Mouse (Mus musculus) bone marrow, adult 2 months (tissue): Measurements from ENCODE around the gene Dnajb8.

Experiments
- CTCF ChIP-seq: fragments of 200-500 bp; IDR thresholded peaks from 2 replicates; pipeline ENCODE4 v1.5.1; 2011; ENCODE audit warnings: low read length, control low read depth; ENCODE audit not compliant: control insufficient read depth, insufficient read depth
- POLR2A ChIP-seq: fragments of 200-500 bp; IDR thresholded peaks from 2 replicates; pipeline ENCODE4 v1.6.1; 2011; ENCODE audit warnings: low read depth, mild to moderate bottlenecking, control low read depth, low read length, borderline replicate concordance; ENCODE audit not compliant: control insufficient read depth

DNA sequence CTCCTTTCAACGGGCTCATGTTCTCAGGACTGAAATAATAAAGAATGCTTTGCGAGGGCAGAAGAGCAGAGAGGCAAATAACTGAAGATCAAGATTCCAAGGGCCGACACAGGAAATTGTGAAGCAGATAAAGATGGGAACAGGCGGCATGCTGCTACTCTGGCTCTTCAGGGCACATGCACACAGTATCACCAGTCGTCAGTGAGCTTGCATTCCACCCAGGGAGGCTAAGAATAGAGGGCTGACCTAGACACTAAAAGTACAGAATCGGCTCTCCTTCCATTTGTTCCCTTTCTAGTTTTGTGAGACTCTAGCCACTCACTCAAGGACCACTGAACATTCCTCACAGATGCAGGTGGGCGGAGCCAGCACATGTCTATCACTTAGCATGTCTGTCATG, 79.2 kb downstream of the Dnajb8 start:
- TF ChIP-seq POLR2A (no peak), CTCF (no peak)
